Comparison of ENCODE assay signal across 10 mouse cellular contexts in genomic region chr16:32696841-32697464, GRCm38 (mm10). TPM values are rescaled to one million over a fixed set of nuclear protein-coding genes. Genes with fewer than 3 reads are reported as not detected.
DNase-seq lines count a peak whose midpoint lies in the region; ATAC-seq lines count a peak whose summit lies in the region.
"Had no signal": no experiment of that assay in that cellular context is flagged by ENCODE, and none has a peak within 500 bp of the region (broad histone marks: within the 10 kb centered on the region; RNA-seq: fewer than 3 reads in every experiment).

No protein-coding gene starts in this region.

- H3K36me3 ChIP-seq in hindbrain, embryonic 14.5 days (replicated peaks; ENCODE audit: control insufficient read depth, insufficient read depth), result no peaks in the 10 kb centered on the region
- H3K36me3 ChIP-seq in hindbrain, embryonic 16.5 days (ENCODE audit: control insufficient read depth, insufficient read depth, low read length), result no peaks in the 10 kb centered on the region
- H3K36me3 ChIP-seq: embryonic facial prominence, embryonic 15.5 days; lung, embryonic 15.5 days had no signal

- no peak overlapping the region for H3K4me2 ChIP-seq in hindbrain, embryonic 14.5 days (replicated peaks)
- H3K4me2 ChIP-seq in hindbrain, embryonic 16.5 days (ENCODE audit: low read length), result no peak overlapping the region
- H3K4me2 ChIP-seq: embryonic facial prominence, embryonic 15.5 days; lung, embryonic 15.5 days had no signal

- no peak for ATAC-seq in hindbrain, embryonic 14.5 days (ENCODE audit: low FRiP score)
- no peak for ATAC-seq in hindbrain, embryonic 16.5 days

- H3K4me1 ChIP-seq in hindbrain, embryonic 14.5 days (replicated peaks; ENCODE audit: control insufficient read depth, insufficient read depth, low read length), result no peaks in the 10 kb centered on the region
- no peaks in the 10 kb centered on the region for H3K4me1 ChIP-seq in hindbrain, embryonic 16.5 days (ENCODE audit: control insufficient read depth, insufficient read depth, low read depth, low read length)
- H3K4me1 ChIP-seq: embryonic facial prominence, embryonic 15.5 days had no signal

- DNase-seq in hindbrain, embryonic 14.5 days (ENCODE audit: low spot score), result peak; percentile 52
- peak; percentile 43 for DNase-seq in CD4-positive helper T cell, adult 2 months (ENCODE audit: low read depth, low spot score)
- DNase-seq in R1 (ENCODE audit: low read depth, low spot score), result peak; percentile 83
- DNase-seq in kidney, postnatal 4 days, result peak; percentile 27 to 47
- no peak for DNase-seq in urinary bladder, postnatal 25 days (ENCODE audit: low spot score)
- DNase-seq in ovary, postnatal 14 days (ENCODE audit: low spot score), result no peak
- no peak for DNase-seq in ovary, postnatal 36 days (ENCODE audit: low spot score)

- no peaks in the 10 kb centered on the region for H3K9me3 ChIP-seq in hindbrain, embryonic 14.5 days (ENCODE audit: control insufficient read depth, low read length)
- H3K9me3 ChIP-seq in hindbrain, embryonic 16.5 days (ENCODE audit: control insufficient read depth, low read length), result no peaks in the 10 kb centered on the region
- H3K9me3 ChIP-seq: embryonic facial prominence, embryonic 15.5 days; lung, embryonic 15.5 days had no signal

- no peak overlapping the region for H3K4me3 ChIP-seq in hindbrain, embryonic 14.5 days (replicated peaks; ENCODE audit: low read length)
- H3K4me3 ChIP-seq in hindbrain, embryonic 16.5 days (ENCODE audit: low read length), result no peak overlapping the region
- H3K4me3 ChIP-seq: embryonic facial prominence, embryonic 15.5 days; lung, embryonic 15.5 days had no signal

- no peaks in the 10 kb centered on the region for H3K27me3 ChIP-seq in hindbrain, embryonic 14.5 days (ENCODE audit: control insufficient read depth, insufficient read depth, low read length)
- H3K27me3 ChIP-seq in hindbrain, embryonic 16.5 days (replicated peaks; ENCODE audit: control insufficient read depth, insufficient read depth, low read length), result no peaks in the 10 kb centered on the region
- H3K27me3 ChIP-seq: embryonic facial prominence, embryonic 15.5 days; lung, embryonic 15.5 days had no signal

- H3K9ac ChIP-seq in hindbrain, embryonic 14.5 days, result no peak overlapping the region
- no peak overlapping the region for H3K9ac ChIP-seq in hindbrain, embryonic 16.5 days (ENCODE audit: low read depth, low read length)
- H3K9ac ChIP-seq: embryonic facial prominence, embryonic 15.5 days; lung, embryonic 15.5 days had no signal

- H3K27ac ChIP-seq in hindbrain, embryonic 14.5 days, result no peak overlapping the region
- H3K27ac ChIP-seq in hindbrain, embryonic 16.5 days (ENCODE audit: low read depth, low read length), result no peak overlapping the region
- H3K27ac ChIP-seq: embryonic facial prominence, embryonic 15.5 days; lung, embryonic 15.5 days had no signal

- 51% methylated on average over 7 of the region's 7 CpGs for WGBS in hindbrain, embryonic 14.5 days
- 46% methylated on average over 7 of the region's 7 CpGs for WGBS in hindbrain, embryonic 16.5 days

RNA-seq across cellular contexts. Expression of gene Muc4, which starts 38.7 kb away (rescaled TPM):
- not detected in 2 replicates for polyA plus RNA-seq in hindbrain, embryonic 14.5 days (2014; fragmentation: Nextera tagmentation; extraction: Ambion mirVana)
- not detected in 2 replicates for polyA plus RNA-seq in hindbrain, embryonic 16.5 days (2015; fragmentation: Nextera tagmentation; extraction: Ambion mirVana)

RNA-seq across cellular contexts. Expression of gene Tnk2, which starts 53.3 kb away (rescaled TPM):
- 17.4 and 20.0 TPM in 2 replicates for polyA plus RNA-seq in hindbrain, embryonic 14.5 days (2014; fragmentation: Nextera tagmentation; extraction: Ambion mirVana)
- 19.3 and 22.6 TPM in 2 replicates for polyA plus RNA-seq in hindbrain, embryonic 16.5 days (2015; fragmentation: Nextera tagmentation; extraction: Ambion mirVana)

Comparison
In these comparisons a context has a peak if more than half of its experiments do, and no peak if none do; other contexts are left out.
1. DNase-seq: peak in hindbrain, embryonic 14.5 days (single experiment), CD4-positive helper T cell, adult 2 months (single experiment), R1 (single experiment) and kidney, postnatal 4 days (2 of 2); none in urinary bladder, postnatal 25 days (single experiment), ovary, postnatal 14 days (single experiment) and ovary, postnatal 36 days (single experiment).